Mouse (Mus musculus) thymus, postnatal 0 days (tissue): ENCODE measurements around the gene Gda. TPM values are rescaled to one million over a fixed set of nuclear protein-coding genes. Genes with fewer than 3 reads are reported as not detected.

ENCODE experiments used
- DNase-seq: peaks from one replicate; pipeline ENCODE4 v3.0.0-alpha.2; 2015; ENCODE audit warnings: low spot score
- polyA plus RNA-seq: library from polyadenylated mRNA; unstranded; fragments of >200 nt; fragmentation: Nextera tagmentation; extraction: Ambion mirVana; gene quantifications from 2 replicates; pipeline ENCODE4 v1.2.1, GENCODE M21; 2015

The Gda gene
- polyA plus RNA-seq, 1 experiment from 2014 or later, result 0.91 TPM

GRCm38 (mm10) chr19:21376445-21377218, 96.6 kb downstream of the Gda start:
- DNase-seq, result no peak

- peak; percentile 63 for DNase-seq
Observed at GRCm38 (mm10) chr19:21373073-21373755, 100.0 kb downstream of the Gda start.

- DNase-seq, result peak; percentile 2
Observed at GRCm38 (mm10) chr19:21372395-21373072, 100.7 kb downstream of the Gda start.

- DNase-seq, result peak; percentile 10
Observed at GRCm38 (mm10) chr19:21371337-21371736, 101.9 kb downstream of the Gda start.

- DNase-seq, result no peak
Observed at GRCm38 (mm10) chr19:21370782-21371181, 102.5 kb downstream of the Gda start.

GRCm38 (mm10) chr19:21369175-21369574, 104.1 kb downstream of the Gda start:
- no peak for DNase-seq

- DNase-seq, result no peak
Observed at GRCm38 (mm10) chr19:21368595-21368994, 104.7 kb downstream of the Gda start.

- no peak for DNase-seq
Observed at GRCm38 (mm10) chr19:21357792-21358191, 115.5 kb downstream of the Gda start.

- no peak for DNase-seq
Observed at GRCm38 (mm10) chr19:21349634-21350033, 123.6 kb downstream of the Gda start.

- no peak for DNase-seq
Observed at GRCm38 (mm10) chr19:21346646-21347045, 126.6 kb downstream of the Gda start.

Other genes starting within 250 kb of the Gda start
- gene Zfand5, start 201.2 kb downstream of the Gda start, polyA plus RNA-seq, result 82.6 and 94.9 TPM in 2 replicates
- gene 1110059E24Rik, start 179.5 kb upstream of the Gda start, polyA plus RNA-seq, result 51.5 and 53.3 TPM in 2 replicates
- gene Abhd17b, start 179.7 kb upstream of the Gda start, polyA plus RNA-seq, result 26.7 and 34.9 TPM in 2 replicates